ENCODE assay signal across 8 mouse cellular contexts in genomic region chr3:93361933-93362574, GRCm38 (mm10). TPM values are rescaled to one million over a fixed set of nuclear protein-coding genes. Genes with fewer than 3 reads are reported as not detected.
DNase-seq lines count a peak whose midpoint lies in the region; ATAC-seq and TF ChIP-seq lines count a peak whose summit lies in the region.

No protein-coding gene starts in this region.

- no peaks in the 10 kb centered on the region for H3K9me3 ChIP-seq in heart, embryonic 16.5 days (replicated peaks; ENCODE audit: control insufficient read depth, low read length)
- H3K9me3 ChIP-seq in liver, postnatal 0 days (ENCODE audit: low read length) = no peaks in the 10 kb centered on the region

- ATAC-seq in heart, embryonic 16.5 days (replicated peaks; ENCODE audit: extremely low read depth, insufficient read depth, low FRiP score) = 0 out of 2 replicates have a peak, but pooled peaks have one; percentile 41
- peak; percentile 45; the same call in 1 of the 2 replicates for ATAC-seq in liver, postnatal 0 days

- peak; percentile 24 for DNase-seq in cerebellum, adult 9-10 months
- no peak for DNase-seq in cerebellum, adult 9-11 months
- DNase-seq in 3T3-L1 (ENCODE audit: low read depth, low spot score) = peak; percentile 83
- DNase-seq in c-Kit-positive CD71-negative TER-119-negative erythroid progenitor cells, embryonic 14.5 days (ENCODE audit: low read depth) = peak; percentile 33
- DNase-seq in liver, postnatal 0 days = no peak
- DNase-seq in skeletal muscle tissue, adult 2 months (ENCODE audit: low read depth, low spot score) = peak; percentile 13
- DNase-seq in spleen, adult 18-20 months = no peak

- 7% methylated on average over 10 of the region's 10 CpGs for WGBS in heart, embryonic 16.5 days
- 11% methylated on average over 10 of the region's 10 CpGs for WGBS in liver, postnatal 0 days (ENCODE audit: insufficient replicate concordance)

- H3K27ac ChIP-seq in heart, embryonic 16.5 days (ENCODE audit: low read length) = no peak overlapping the region
- H3K27ac ChIP-seq in liver, postnatal 0 days (ENCODE audit: low read depth) = no peak overlapping the region

- H3K27me3 ChIP-seq in heart, embryonic 16.5 days (ENCODE audit: control insufficient read depth, insufficient read depth, low read length) = 0 out of 2 replicates have a peak, but pooled peaks cover 3% of the 10 kb centered on the region
- no peaks in the 10 kb centered on the region for H3K27me3 ChIP-seq in liver, postnatal 0 days (ENCODE audit: insufficient read depth, low read length)

- H3K4me2 ChIP-seq in heart, embryonic 16.5 days (ENCODE audit: low read depth, low read length) = peak overlapping the region; percentile 14
- no peak overlapping the region for H3K4me2 ChIP-seq in liver, postnatal 0 days (ENCODE audit: low read depth, low read length)

- H3K4me3 ChIP-seq in heart, embryonic 16.5 days (ENCODE audit: low read length) = no peak overlapping the region
- no peak overlapping the region for H3K4me3 ChIP-seq in liver, postnatal 0 days (ENCODE audit: low read depth, low read length)

- no peaks in the 10 kb centered on the region for H3K4me1 ChIP-seq in heart, embryonic 16.5 days (ENCODE audit: control insufficient read depth, insufficient read depth, low read length)
- no peaks in the 10 kb centered on the region for H3K4me1 ChIP-seq in liver, postnatal 0 days (ENCODE audit: insufficient read depth)

- no peaks in the 10 kb centered on the region for H3K36me3 ChIP-seq in heart, embryonic 16.5 days (ENCODE audit: control insufficient read depth, insufficient read depth)
- H3K36me3 ChIP-seq in liver, postnatal 0 days (replicated peaks; ENCODE audit: insufficient read depth, low read length) = no peaks in the 10 kb centered on the region

- peak; percentile 85 for TF ChIP-seq CTCF in liver, postnatal 0 days (IDR thresholded peaks at IDR 0.05; ENCODE audit: low read depth)

- no peak for TF ChIP-seq EP300 in liver, postnatal 0 days (IDR thresholded peaks at IDR 0.05; ENCODE audit: low read depth)

- no peak overlapping the region for H3K9ac ChIP-seq in heart, embryonic 16.5 days (ENCODE audit: low read length)
- H3K9ac ChIP-seq in liver, postnatal 0 days (replicated peaks) = no peak overlapping the region

RNA-seq across cellular contexts. Expression of gene Rptn, which starts 31.4 kb away (rescaled TPM):
- polyA plus RNA-seq in heart, embryonic 16.5 days (2015; fragmentation: Nextera tagmentation; extraction: Ambion mirVana) = 0.04 TPM in 1 of 2 replicates, not detected in the other
- not detected in 2 replicates for polyA plus RNA-seq in liver, postnatal 0 days (2015; fragmentation: Nextera tagmentation; extraction: Ambion mirVana)

RNA-seq across cellular contexts. Expression of gene Hrnr, which starts 42.5 kb away (rescaled TPM):
- polyA plus RNA-seq in heart, embryonic 16.5 days (2015; fragmentation: Nextera tagmentation; extraction: Ambion mirVana) = 0.02 TPM in 1 of 2 replicates, not detected in the other
- polyA plus RNA-seq in liver, postnatal 0 days (2015; fragmentation: Nextera tagmentation; extraction: Ambion mirVana) = not detected in 2 replicates

Comparison
In these comparisons a context has a peak if more than half of its experiments do, and no peak if none do; other contexts are left out.
1. DNase-seq: peak in cerebellum, adult 9-10 months (single experiment), 3T3-L1 (single experiment), c-Kit-positive CD71-negative TER-119-negative erythroid progenitor cells, embryonic 14.5 days (single experiment) and skeletal muscle tissue, adult 2 months (single experiment); none in cerebellum, adult 9-11 months (single experiment), liver, postnatal 0 days (single experiment) and spleen, adult 18-20 months (0 of 2).